Mouse (Mus musculus) heart, embryonic 12.5 days (tissue): ENCODE data around the gene Megf9. TPM values are rescaled to one million over a fixed set of nuclear protein-coding genes. Genes with fewer than 3 reads are reported as not detected.
A peak's percentile ranks its signal among the peaks of the same experiment; 100 is the strongest.

Experiments
- ATAC-seq: fragments of 200-750 bp; cut with Nextera tagmentation; 2 replicates; pipeline ENCODE4 v1.8.0; 2017; ENCODE audit warnings: moderate TSS enrichment, moderate library complexity; ENCODE audit not compliant: insufficient number of reproducible peaks, low FRiP score
- H3K27ac ChIP-seq: fragments of 300-500 bp; sonication (generic); 2 replicates; pipeline ENCODE4 v1.5.1; 2016; ENCODE audit warnings: mild to moderate bottlenecking, moderate library complexity; ENCODE audit not compliant: poor library complexity, severe bottlenecking
- H3K27me3 ChIP-seq: fragments of 300-500 bp; sonication (generic); replicated peaks from 2 replicates; pipeline ENCODE4 v1.6.1; 2016; ENCODE audit warnings: mild to moderate bottlenecking, moderate library complexity
- H3K36me3 ChIP-seq: fragments of 300-500 bp; sonication (generic); 2 replicates; pipeline ENCODE4 v1.6.1; 2016; ENCODE audit warnings: mild to moderate bottlenecking, moderate library complexity
- H3K4me1 ChIP-seq: fragments of 300-500 bp; sonication (generic); replicated peaks from 2 replicates; pipeline ENCODE4 v1.6.1; 2016; ENCODE audit warnings: mild to moderate bottlenecking
- H3K4me2 ChIP-seq: fragments of 300-500 bp; sonication (generic); 2 replicates; pipeline ENCODE4 v1.6.1; 2016; ENCODE audit warnings: mild to moderate bottlenecking, moderate library complexity
- H3K4me3 ChIP-seq: fragments of 300-500 bp; sonication (generic); 2 replicates; pipeline ENCODE4 v1.5.1; 2016; ENCODE audit warnings: mild to moderate bottlenecking
- H3K9ac ChIP-seq: fragments of 300-500 bp; sonication (generic); 2 replicates; pipeline ENCODE4 v1.6.1; 2016; ENCODE audit warnings: mild to moderate bottlenecking, moderate library complexity
- H3K9me3 ChIP-seq: fragments of 300-500 bp; sonication (generic); replicated peaks from 2 replicates; pipeline ENCODE4 v1.6.1; 2016; ENCODE audit warnings: mild to moderate bottlenecking, moderate library complexity
- WGBS: fragments of 180-500 bp; shearing (Covaris S2); methylation state at CpG from one replicate; pipeline ENCODE4 v1.1.7; 2016; 5-methylcytosine and 5-hydroxymethylcytosine counted together
- polyA plus RNA-seq: library from polyadenylated mRNA; unstranded; fragments of >200 nt; fragmentation: Nextera tagmentation; extraction: Ambion mirVana; gene quantifications from 2 replicates; pipeline ENCODE4 v1.2.1, GENCODE M21; 2016

Megf9 gene
- polyA plus RNA-seq, 1 experiment from 2014 or later: 8.2 TPM

GRCm38 (mm10) chr4:70542387-70542786, 7.6 kb upstream of the Megf9 start:
- H3K9me3 ChIP-seq: no peaks in the 10 kb centered on the region
- H3K9ac ChIP-seq: no peak overlapping the region
- 39% methylated on average over 2 of the region's 2 CpGs for WGBS
- H3K27ac ChIP-seq: no peak overlapping the region
- H3K27me3 ChIP-seq: no peaks in the 10 kb centered on the region
- H3K4me1 ChIP-seq: peaks cover 5% of the 10 kb centered on the region; the same call in 1 of the 2 replicates
- no peak overlapping the region for H3K4me3 ChIP-seq
- no peak overlapping the region for H3K4me2 ChIP-seq
- no peaks in the 10 kb centered on the region for H3K36me3 ChIP-seq
- ATAC-seq: no peak

- Histone ChIP-seq H3K4me3 (no peak overlapping the region), H3K9me3 (no peaks in the 10 kb centered on the region), H3K27ac (no peak overlapping the region), H3K9ac (no peak overlapping the region), H3K4me2 (no peak overlapping the region), H3K4me1 (peaks cover 9% of the 10 kb centered on the region), H3K27me3 (no peaks in the 10 kb centered on the region), H3K36me3 (no peaks in the 10 kb centered on the region)
- ATAC-seq: no peak
- 62% methylated on average over 6 of the region's 6 CpGs for WGBS
These were observed 5.9 kb upstream of the Megf9 start for GRCm38 (mm10) chr4:70540743-70541142.

DNA sequence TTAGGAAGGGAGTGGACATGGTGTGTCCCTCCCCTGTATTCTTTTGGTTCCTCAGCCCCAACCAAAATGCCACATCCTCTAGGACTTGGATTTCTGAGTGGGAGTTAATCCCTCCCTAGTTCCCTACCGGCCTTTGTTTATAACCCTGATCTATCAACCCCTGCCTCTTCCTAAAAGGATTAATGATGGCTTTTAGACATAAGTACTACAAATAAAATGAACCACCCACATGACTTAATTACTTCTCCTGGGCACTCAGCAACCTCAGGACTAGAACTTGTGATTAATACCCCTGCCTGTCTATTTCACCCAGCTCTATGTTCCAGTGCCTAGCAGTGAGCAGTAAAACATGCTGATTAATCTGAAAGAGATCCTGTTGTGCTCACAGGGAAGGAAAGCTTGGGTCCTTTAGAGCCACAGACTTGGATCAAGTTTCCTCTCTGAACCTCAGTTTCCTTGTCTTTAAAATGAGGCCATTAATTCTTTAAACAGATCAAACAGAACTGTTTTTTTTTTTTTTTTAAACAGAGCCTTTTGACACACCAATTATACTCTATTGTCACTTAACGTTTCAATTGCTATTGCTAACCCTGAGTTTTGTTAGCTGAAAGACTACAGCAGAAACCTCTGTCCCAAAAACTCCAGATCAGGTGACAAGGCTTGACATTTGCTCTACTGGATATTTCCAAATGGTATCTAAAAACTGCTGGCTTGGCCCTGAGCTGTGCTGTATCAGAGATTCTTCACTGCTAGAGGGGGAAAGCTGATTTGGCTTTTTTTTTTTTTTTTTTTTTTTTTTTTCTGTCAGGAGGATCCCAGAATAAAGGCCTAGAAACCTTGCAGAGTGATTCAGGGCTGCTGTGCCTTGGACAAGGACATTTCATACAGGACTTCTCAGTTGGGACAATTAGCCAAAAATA, 2.1 kb upstream of the Megf9 start:
- no peak overlapping the region for H3K4me3 ChIP-seq
- ATAC-seq: no peak
- H3K4me1 ChIP-seq: peaks cover 19% of the 10 kb centered on the region
- H3K27ac ChIP-seq: no peak overlapping the region
- H3K36me3 ChIP-seq: no peaks in the 10 kb centered on the region
- WGBS: 42% methylated on average over 2 of the region's 2 CpGs
- H3K9ac ChIP-seq: no peak overlapping the region
- H3K4me2 ChIP-seq: no peak overlapping the region
- no peaks in the 10 kb centered on the region for H3K9me3 ChIP-seq
- no peaks in the 10 kb centered on the region for H3K27me3 ChIP-seq

DNA sequence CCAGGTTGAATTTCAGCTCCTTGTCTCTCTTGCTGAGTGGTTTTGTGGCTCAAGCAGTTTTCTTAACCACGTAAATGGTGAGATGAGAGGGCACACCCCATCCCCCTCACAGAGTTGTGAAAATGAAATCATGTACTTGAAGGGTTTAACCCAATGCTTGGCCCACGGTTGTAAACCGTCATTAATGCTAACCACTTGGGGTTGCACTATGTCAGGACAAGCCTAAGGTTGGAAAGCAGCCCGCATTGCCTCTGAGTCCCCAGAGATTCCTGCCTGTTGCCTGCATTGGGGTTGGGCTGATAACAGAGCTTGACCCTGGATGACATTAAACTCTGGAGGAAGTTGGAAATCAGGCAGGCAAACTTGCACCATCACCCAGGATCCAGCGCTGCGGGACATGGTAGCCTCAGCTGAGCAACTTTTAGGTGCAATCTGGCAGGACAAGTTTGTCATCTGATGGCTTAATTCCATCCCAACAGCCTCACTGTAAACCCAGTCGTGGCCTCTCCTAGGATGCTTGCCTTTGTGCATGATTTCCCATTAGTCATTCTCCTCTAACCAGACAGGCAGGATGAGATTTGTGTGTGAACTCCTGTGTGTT, 1.0 kb upstream of the Megf9 start:
- peak overlapping the region; percentile 93 for H3K9ac ChIP-seq
- H3K27me3 ChIP-seq: no peaks in the 10 kb centered on the region
- peak overlapping the region; percentile 88 for H3K27ac ChIP-seq
- 16% methylated on average over 7 of the region's 7 CpGs for WGBS
- no peak for ATAC-seq
- H3K4me3 ChIP-seq: peak overlapping the region; percentile 69
- peak overlapping the region; percentile 92 for H3K4me2 ChIP-seq
- H3K4me1 ChIP-seq: peaks cover 19% of the 10 kb centered on the region
- no peaks in the 10 kb centered on the region for H3K9me3 ChIP-seq
- H3K36me3 ChIP-seq: no peaks in the 10 kb centered on the region

DNA sequence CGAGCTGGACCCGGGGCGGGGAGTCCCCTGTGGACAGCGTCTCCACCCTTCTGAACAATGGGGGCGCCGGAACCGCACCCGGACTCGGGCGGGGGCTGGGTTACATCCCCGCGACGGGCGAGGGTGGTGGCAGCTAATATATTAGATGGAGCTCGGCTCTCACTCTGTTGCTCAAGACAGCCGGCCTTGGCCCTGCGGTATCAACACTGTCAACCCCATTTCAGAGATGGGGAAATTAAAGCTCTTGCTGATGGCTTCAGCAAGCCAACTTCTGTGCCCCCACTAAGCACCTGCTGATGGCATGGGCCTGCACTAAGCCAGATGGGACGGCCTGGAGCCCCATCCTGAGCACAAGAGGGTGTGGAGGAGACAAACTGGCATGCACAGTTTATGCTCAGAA, 494 bp upstream of the Megf9 start:
- Histone ChIP-seq H3K9me3 (no peaks in the 10 kb centered on the region), H3K4me3 (peak overlapping the region; percentile 69), H3K36me3 (no peaks in the 10 kb centered on the region), H3K27ac (peak overlapping the region; percentile 88), H3K4me1 (peaks cover 19% of the 10 kb centered on the region), H3K4me2 (peak overlapping the region; percentile 92), H3K9ac (peak overlapping the region; percentile 93), H3K27me3 (no peaks in the 10 kb centered on the region)
- WGBS: 1% methylated on average over 18 of the region's 18 CpGs
- ATAC-seq: peak; percentile 66

DNA sequence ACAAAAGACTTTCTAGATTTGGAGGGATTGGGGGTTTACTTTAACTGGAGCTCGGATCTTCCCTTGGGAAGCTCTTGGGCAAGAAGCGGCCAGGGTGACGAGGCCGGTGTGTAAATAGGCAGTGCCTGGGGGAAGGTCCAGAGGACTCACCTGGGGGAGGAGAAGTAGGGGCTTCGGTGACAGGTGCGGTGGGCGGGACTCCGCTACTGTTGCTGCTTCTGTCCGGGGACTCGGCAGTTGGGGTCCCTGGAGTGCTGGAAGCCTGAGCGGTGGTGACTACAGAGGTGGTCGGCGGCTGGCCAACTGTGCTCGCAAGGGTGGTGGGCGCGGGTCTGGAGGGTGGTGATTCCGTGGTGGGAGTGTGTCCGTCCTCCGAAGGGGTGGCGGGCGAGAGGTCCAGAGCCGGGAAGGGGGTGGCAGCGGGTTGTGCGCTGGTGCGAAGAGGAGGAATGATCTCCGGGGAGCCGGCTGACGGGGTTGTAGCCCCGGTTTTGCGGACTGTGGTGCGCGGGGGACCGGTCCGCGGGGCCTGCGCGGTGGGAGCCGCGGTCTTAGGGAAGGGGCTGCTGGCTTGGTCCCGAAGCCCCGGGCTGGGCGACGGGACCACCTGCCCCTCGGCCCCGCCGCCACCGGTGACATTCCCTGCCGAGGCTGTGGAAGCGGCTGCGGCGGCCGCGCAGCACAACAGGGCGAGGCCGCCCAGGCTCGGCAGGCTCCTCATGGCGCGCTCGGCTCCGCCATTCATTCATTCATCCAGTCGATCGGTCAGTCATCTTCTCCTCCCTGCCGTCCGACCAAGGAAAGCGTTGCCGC, 511 bp downstream of the Megf9 start:
- H3K36me3 ChIP-seq: no peaks in the 10 kb centered on the region
- peak overlapping the region; percentile 69 for H3K4me3 ChIP-seq
- peak; percentile 43; the same call in 1 of the 2 replicates for ATAC-seq
- H3K9me3 ChIP-seq: no peaks in the 10 kb centered on the region
- under 1% methylated on average over 62 of the region's 66 CpGs for WGBS
- no peak overlapping the region for H3K27ac ChIP-seq
- no peaks in the 10 kb centered on the region for H3K27me3 ChIP-seq
- peaks cover 19% of the 10 kb centered on the region for H3K4me1 ChIP-seq
- H3K4me2 ChIP-seq: peak overlapping the region; percentile 92
- H3K9ac ChIP-seq: peak overlapping the region; percentile 76

DNA sequence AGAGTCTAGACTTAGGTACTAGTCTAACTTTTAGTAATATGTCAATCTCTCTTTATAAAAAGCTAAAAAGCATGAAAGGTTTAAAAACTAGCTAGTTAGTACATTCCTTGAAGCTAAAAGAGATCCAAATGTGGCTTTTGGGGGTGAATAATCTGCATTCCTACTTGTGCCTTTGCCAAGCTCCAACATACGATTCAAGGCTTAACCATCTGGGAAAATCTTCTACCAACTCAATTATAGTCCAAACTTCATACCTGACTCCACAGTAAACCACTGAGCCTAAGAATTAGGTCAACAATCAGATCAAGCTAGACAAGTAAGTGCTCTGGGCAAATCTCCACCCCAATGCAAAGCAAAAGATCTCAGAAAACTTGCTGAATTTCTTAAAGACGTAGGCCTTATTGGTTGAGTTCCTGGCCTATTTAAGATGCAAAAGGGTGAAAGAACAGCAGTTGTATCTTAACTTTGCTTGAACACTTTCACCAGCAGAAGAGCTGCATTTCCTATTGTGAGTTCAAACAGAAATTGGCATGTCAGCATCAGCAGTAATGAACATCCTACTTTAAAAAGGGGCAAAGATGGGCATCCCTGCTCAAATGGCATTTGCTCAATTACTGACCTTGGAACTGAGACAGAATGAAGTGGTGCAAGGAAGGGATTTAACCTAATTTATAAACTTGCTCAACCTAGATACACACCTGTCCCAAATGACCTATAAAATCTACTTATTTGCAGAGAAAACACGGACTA, 1.6 kb downstream of the Megf9 start:
- no peaks in the 10 kb centered on the region for H3K27me3 ChIP-seq
- peak overlapping the region; percentile 69 for H3K4me3 ChIP-seq
- no peaks in the 10 kb centered on the region for H3K36me3 ChIP-seq
- H3K4me2 ChIP-seq: peak overlapping the region; percentile 92
- 69% methylated on average over 3 of the region's 3 CpGs for WGBS
- ATAC-seq: no peak
- peak overlapping the region; percentile 76; the same call in 1 of the 2 replicates for H3K9ac ChIP-seq
- H3K9me3 ChIP-seq: no peaks in the 10 kb centered on the region
- no peak overlapping the region for H3K27ac ChIP-seq
- H3K4me1 ChIP-seq: peaks cover 19% of the 10 kb centered on the region

DNA sequence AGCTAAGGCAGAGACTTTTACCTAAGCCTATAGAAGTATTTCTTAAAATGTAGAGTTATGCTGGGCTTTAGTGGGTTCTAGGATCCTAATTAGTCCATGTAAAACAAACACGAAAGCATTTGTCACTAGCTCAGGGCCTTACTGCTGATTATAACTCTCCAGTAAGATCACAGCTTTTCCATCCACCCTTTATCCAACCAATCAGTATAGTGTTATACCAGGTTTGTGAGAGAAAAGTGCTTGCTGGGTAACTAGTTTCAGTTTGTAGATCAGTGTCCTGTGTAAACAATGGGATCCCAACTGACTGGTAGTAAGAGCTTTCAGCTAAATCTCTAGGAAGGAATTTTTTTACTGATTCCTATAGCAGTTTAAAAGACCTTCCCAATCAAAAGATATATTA, 3.8 kb downstream of the Megf9 start:
- H3K27me3 ChIP-seq: no peaks in the 10 kb centered on the region
- H3K27ac ChIP-seq: no peak overlapping the region
- 82% methylated on average over 1 of the region's 1 CpGs for WGBS
- H3K4me1 ChIP-seq: peaks cover 17% of the 10 kb centered on the region
- no peak overlapping the region for H3K4me3 ChIP-seq
- H3K9me3 ChIP-seq: no peaks in the 10 kb centered on the region
- no peak overlapping the region for H3K9ac ChIP-seq
- no peak overlapping the region for H3K4me2 ChIP-seq
- no peaks in the 10 kb centered on the region for H3K36me3 ChIP-seq
- ATAC-seq: no peak

DNA sequence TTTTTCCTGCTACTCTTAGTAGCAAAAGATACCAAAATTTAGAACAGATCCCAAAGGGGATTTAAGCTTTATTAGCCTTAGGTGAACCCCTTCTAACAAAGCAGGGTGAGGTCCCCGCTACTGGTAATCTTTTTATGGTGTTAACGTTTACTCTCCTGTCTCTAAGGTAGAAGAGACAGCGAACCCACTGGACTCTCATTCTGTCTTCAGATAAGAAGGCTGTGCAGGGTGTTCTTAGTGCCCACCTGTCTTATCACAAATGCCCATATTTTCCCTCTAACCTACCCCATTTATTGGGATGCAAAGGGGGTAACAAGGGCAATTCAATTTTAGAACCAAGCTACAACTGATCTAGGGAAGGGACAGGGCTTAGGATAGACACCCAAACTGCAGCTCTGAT, 6.2 kb downstream of the Megf9 start:
- Histone ChIP-seq H3K4me2 (no peak overlapping the region), H3K36me3 (no peaks in the 10 kb centered on the region), H3K27ac (no peak overlapping the region), H3K9me3 (no peaks in the 10 kb centered on the region), H3K27me3 (no peaks in the 10 kb centered on the region), H3K4me1 (peaks cover 6% of the 10 kb centered on the region), H3K9ac (no peak overlapping the region), H3K4me3 (no peak overlapping the region)
- WGBS: 72% methylated on average over 3 of the region's 3 CpGs
- no peak for ATAC-seq

- 63% methylated on average over 2 of the region's 2 CpGs for WGBS
- Histone ChIP-seq H3K4me1 (no peaks in the 10 kb centered on the region), H3K9me3 (no peaks in the 10 kb centered on the region), H3K36me3 (no peaks in the 10 kb centered on the region), H3K27ac (no peak overlapping the region), H3K9ac (no peak overlapping the region), H3K4me2 (no peak overlapping the region), H3K4me3 (no peak overlapping the region), H3K27me3 (no peaks in the 10 kb centered on the region)
- no peak for ATAC-seq
These were observed 11.4 kb downstream of the Megf9 start for GRCm38 (mm10) chr4:70523346-70523745.
